Mouse (Mus musculus): ENCODE results near the gene Ccdc88a. TPM values are rescaled to one million over a fixed set of nuclear protein-coding genes. Genes with fewer than 3 reads are reported as not detected.

The Ccdc88a gene
- polyA plus RNA-seq, 1 experiment from 2014 or later, result 3.2 TPM

DNA sequence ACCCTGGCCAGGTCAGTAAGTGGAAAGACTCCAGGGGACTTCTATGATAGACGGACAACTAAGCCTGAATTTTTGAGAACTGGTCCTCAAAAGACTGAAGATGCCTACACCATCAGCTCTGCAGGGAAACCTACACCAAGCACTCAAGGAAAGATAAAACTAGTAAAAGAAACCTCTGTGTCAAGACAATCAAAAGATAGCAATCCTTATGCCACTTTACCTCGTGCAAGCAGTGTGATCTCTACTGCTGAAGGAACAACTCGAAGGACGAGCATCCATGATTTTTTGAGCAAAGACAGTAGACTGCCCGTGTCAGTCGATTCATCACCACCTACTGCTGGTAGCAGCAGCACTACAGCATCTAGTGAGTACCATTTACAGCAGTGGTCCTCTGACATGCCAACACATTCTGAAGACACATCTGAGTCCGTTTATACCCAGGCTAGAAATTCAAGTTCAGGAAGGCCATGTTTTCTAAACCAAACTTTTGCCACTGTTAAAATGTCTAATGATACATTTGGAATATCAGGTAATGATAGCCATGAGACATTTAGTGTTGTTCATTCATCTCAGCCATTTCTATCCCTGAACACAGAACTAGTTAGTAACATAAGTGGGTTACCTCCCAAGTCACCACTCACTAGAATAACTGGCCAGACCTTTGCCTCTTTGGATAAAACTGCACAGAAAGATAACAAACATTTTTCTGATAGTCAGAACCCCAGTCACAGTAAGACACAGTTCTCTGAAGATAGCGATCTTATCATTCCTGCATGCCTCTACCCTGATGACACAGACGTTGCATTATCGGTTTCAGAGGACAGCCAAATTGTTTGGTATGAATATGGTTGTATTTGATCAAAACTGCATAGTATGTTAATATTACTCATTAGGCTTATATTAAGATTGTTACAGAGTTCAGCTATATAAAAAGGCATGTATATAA, 130.8 kb downstream of the Ccdc88a start:
- H3K36me3 ChIP-seq (ENCODE audit: control insufficient read depth, insufficient read depth), result 0 out of 2 replicates have a peak, but pooled peaks cover 3% of the 10 kb centered on the region
- ATAC-seq (ENCODE audit: low read depth), result peak; percentile 90
- H3K4me1 ChIP-seq (ENCODE audit: control insufficient read depth, low read depth, low read length), result peaks cover 9% of the 10 kb centered on the region
- H3K4me2 ChIP-seq (ENCODE audit: low read depth, low read length), result 0 out of 2 replicates have a peak overlapping the region, but pooled peaks have one; percentile 4
- no peak overlapping the region for H3K9ac ChIP-seq (ENCODE audit: low read depth, low read length)
- H3K9me3 ChIP-seq (replicated peaks; ENCODE audit: control insufficient read depth, low read length), result no peaks in the 10 kb centered on the region
- H3K4me3 ChIP-seq (ENCODE audit: low read depth, low read length), result no peak overlapping the region
- H3K27ac ChIP-seq (ENCODE audit: low read length), result peak overlapping the region; percentile 20; the same call in 1 of the 2 replicates
- WGBS (ENCODE audit: insufficient replicate concordance), result 50% methylated on average over 10 of the region's 10 CpGs
- no peaks in the 10 kb centered on the region for H3K27me3 ChIP-seq (ENCODE audit: control insufficient read depth, insufficient read depth, low read depth, low read length)

DNA sequence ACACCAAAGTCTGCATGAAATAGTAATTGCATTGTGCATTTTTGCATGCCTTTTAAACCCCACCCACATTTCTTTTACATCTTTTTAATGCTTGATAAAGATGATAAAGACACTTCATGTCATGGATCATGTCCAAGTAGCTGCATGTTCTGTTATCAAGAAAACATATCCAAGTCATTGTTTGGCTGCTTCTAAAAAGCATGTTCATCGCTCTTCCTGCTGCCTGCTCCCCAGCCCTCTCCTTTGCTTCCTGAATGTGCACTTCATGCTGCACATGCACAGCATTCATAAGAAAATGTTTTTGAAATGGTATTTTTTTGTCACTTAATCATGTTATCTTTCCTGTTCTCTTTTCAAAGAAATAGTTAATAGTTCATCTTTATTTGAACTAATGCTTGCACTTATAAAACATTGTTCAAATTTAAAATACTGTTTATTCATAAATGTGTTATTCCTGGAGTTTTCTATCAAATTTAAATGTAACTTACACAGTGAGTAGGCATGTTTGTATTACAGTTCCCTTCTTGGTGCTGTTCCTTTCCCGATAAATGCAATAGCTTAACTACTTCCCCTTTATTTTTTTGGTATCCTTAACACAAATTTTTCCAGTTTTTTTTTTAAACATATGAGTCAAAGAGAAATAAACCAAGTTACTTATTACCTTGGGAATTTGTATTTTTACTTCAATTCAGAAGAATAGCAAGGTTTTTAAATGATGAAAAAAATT, 131.6 kb downstream of the Ccdc88a start:
- H3K27me3 ChIP-seq (ENCODE audit: control insufficient read depth, insufficient read depth, low read depth, low read length), result no peaks in the 10 kb centered on the region
- H3K36me3 ChIP-seq (ENCODE audit: control insufficient read depth, insufficient read depth), result 0 out of 2 replicates have a peak, but pooled peaks cover 3% of the 10 kb centered on the region
- no peak overlapping the region for H3K9ac ChIP-seq (ENCODE audit: low read depth, low read length)
- no peak overlapping the region for H3K4me3 ChIP-seq (ENCODE audit: low read depth, low read length)
- H3K4me1 ChIP-seq (ENCODE audit: control insufficient read depth, low read depth, low read length), result peaks cover 9% of the 10 kb centered on the region
- 38% methylated on average over 2 of the region's 2 CpGs for WGBS (ENCODE audit: insufficient replicate concordance)
- peak overlapping the region; percentile 4; the same call in 1 of the 2 replicates for H3K4me2 ChIP-seq (ENCODE audit: low read depth, low read length)
- 0 out of 2 replicates have a peak overlapping the region, but pooled peaks have one; percentile 30 for H3K27ac ChIP-seq (ENCODE audit: low read length)
- no peaks in the 10 kb centered on the region for H3K9me3 ChIP-seq (replicated peaks; ENCODE audit: control insufficient read depth, low read length)
- peak; percentile 43 for ATAC-seq (ENCODE audit: low read depth)

- no peak overlapping the region for H3K4me3 ChIP-seq (ENCODE audit: low read depth, low read length)
- no peak overlapping the region for H3K27ac ChIP-seq (ENCODE audit: low read length)
- peaks cover 6% of the 10 kb centered on the region; the same call in 1 of the 2 replicates for H3K36me3 ChIP-seq (ENCODE audit: control insufficient read depth, insufficient read depth)
- ATAC-seq (ENCODE audit: low read depth), result no peak
- 80% methylated on average over 1 of the region's 1 CpGs for WGBS (ENCODE audit: insufficient replicate concordance)
- H3K27me3 ChIP-seq (ENCODE audit: control insufficient read depth, insufficient read depth, low read depth, low read length), result no peaks in the 10 kb centered on the region
- peaks cover 5% of the 10 kb centered on the region for H3K4me1 ChIP-seq (ENCODE audit: control insufficient read depth, low read depth, low read length)
- no peak overlapping the region for H3K4me2 ChIP-seq (ENCODE audit: low read depth, low read length)
- H3K9ac ChIP-seq (ENCODE audit: low read depth, low read length), result no peak overlapping the region
- H3K9me3 ChIP-seq (replicated peaks; ENCODE audit: control insufficient read depth, low read length), result no peaks in the 10 kb centered on the region
Measured at GRCm38 (mm10) chr11:29509421-29509820, 136.0 kb downstream of the Ccdc88a start.

- no peak overlapping the region for H3K4me3 ChIP-seq (ENCODE audit: low read depth, low read length)
- 78% methylated on average over 4 of the region's 4 CpGs for WGBS (ENCODE audit: insufficient replicate concordance)
Measured at GRCm38 (mm10) chr11:29512818-29513535, 139.5 kb downstream of the Ccdc88a start.

DNA sequence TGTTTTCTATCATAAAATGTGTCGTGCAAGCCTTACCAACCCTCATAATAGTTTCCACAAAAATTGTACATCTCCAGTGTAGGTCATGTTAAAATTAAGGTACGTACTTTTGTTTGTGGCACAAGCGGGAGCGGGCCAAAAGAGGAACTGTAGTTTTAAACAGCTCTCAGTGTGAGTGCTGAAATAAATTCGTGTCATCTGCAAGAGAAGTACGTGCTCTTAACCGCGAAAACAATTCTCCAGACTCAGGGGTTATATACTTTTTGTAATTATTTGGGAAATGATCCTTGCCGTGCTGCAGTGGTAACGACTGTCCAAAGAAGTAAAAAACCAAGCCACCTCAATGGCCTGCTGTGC, 140.8 kb downstream of the Ccdc88a start:
- WGBS (ENCODE audit: insufficient replicate concordance), result 6% methylated on average over 10 of the region's 10 CpGs

More at GRCm38 (mm10) chr11:29512818-29513535, 139.5 kb downstream of the Ccdc88a start:
- Histone ChIP-seq H3K36me3 (ENCODE audit: control insufficient read depth, insufficient read depth) (peaks cover 5% of the 10 kb centered on the region; the same call in 1 of the 2 replicates), H3K4me2 (ENCODE audit: low read depth, low read length) (no peak overlapping the region), H3K27ac (ENCODE audit: low read length) (no peak overlapping the region), H3K4me1 (ENCODE audit: control insufficient read depth, low read depth, low read length) (peaks cover 4% of the 10 kb centered on the region), H3K9me3 (replicated peaks; ENCODE audit: control insufficient read depth, low read length) (no peaks in the 10 kb centered on the region), H3K27me3 (ENCODE audit: control insufficient read depth, insufficient read depth, low read depth, low read length) (no peaks in the 10 kb centered on the region), H3K9ac (ENCODE audit: low read depth, low read length) (no peak overlapping the region)
- ATAC-seq (ENCODE audit: low read depth), result no peak

GRCm38 (mm10) chr11:29514682-29515412, 141.4 kb downstream of the Ccdc88a start, which contains the start of gene Prorsd1:
Prorsd1 (minus strand) TSS chr11:29515033.
- Histone ChIP-seq H3K36me3 (ENCODE audit: control insufficient read depth, insufficient read depth) (peaks cover 5% of the 10 kb centered on the region; the same call in 1 of the 2 replicates), H3K27ac (ENCODE audit: low read length) (peak within 1 kb of the TSS; percentile 83), H3K9me3 (replicated peaks; ENCODE audit: control insufficient read depth, low read length) (no peaks in the 10 kb centered on the region), H3K4me3 (ENCODE audit: low read depth, low read length) (peak within 1 kb of the TSS; percentile 75), H3K4me2 (ENCODE audit: low read depth, low read length) (peak within 1 kb of the TSS; percentile 85), H3K4me1 (ENCODE audit: control insufficient read depth, low read depth, low read length) (peaks cover 4% of the 10 kb centered on the region), H3K9ac (ENCODE audit: low read depth, low read length) (peak within 1 kb of the TSS; percentile 72), H3K27me3 (ENCODE audit: control insufficient read depth, insufficient read depth, low read depth, low read length) (no peaks in the 10 kb centered on the region)
- ATAC-seq (ENCODE audit: low read depth), result peak; percentile 100
- WGBS (ENCODE audit: insufficient replicate concordance), result 1% methylated on average over 40 of the region's 40 CpGs

More for the DNA sequence above, 140.8 kb downstream of the Ccdc88a start:
- Histone ChIP-seq H3K4me2 (ENCODE audit: low read depth, low read length) (peak overlapping the region; percentile 85), H3K4me3 (ENCODE audit: low read depth, low read length) (peak overlapping the region; percentile 75), H3K27me3 (ENCODE audit: control insufficient read depth, insufficient read depth, low read depth, low read length) (no peaks in the 10 kb centered on the region), H3K36me3 (ENCODE audit: control insufficient read depth, insufficient read depth) (peaks cover 5% of the 10 kb centered on the region; the same call in 1 of the 2 replicates), H3K9me3 (replicated peaks; ENCODE audit: control insufficient read depth, low read length) (no peaks in the 10 kb centered on the region), H3K9ac (ENCODE audit: low read depth, low read length) (peak overlapping the region; percentile 72), H3K4me1 (ENCODE audit: control insufficient read depth, low read depth, low read length) (peaks cover 4% of the 10 kb centered on the region), H3K27ac (ENCODE audit: low read length) (peak overlapping the region; percentile 83)
- no peak for ATAC-seq (ENCODE audit: low read depth)

- WGBS (ENCODE audit: insufficient replicate concordance), result under 1% methylated on average over 47 of the region's 47 CpGs
- ATAC-seq (ENCODE audit: low read depth), result peak; percentile 97
- H3K4me3 ChIP-seq (ENCODE audit: low read depth, low read length), result peak within 1 kb of the TSS; percentile 76
- peak within 1 kb of the TSS; percentile 77 for H3K9ac ChIP-seq (ENCODE audit: low read depth, low read length)
- H3K27me3 ChIP-seq (ENCODE audit: control insufficient read depth, insufficient read depth, low read depth, low read length), result no peaks in the 10 kb centered on the region
- H3K27ac ChIP-seq (ENCODE audit: low read length), result peak within 1 kb of the TSS; percentile 83
- peak within 1 kb of the TSS; percentile 76 for H3K4me2 ChIP-seq (ENCODE audit: low read depth, low read length)
- H3K4me1 ChIP-seq (ENCODE audit: control insufficient read depth, low read depth, low read length), result peaks cover 3% of the 10 kb centered on the region
- no peaks in the 10 kb centered on the region for H3K9me3 ChIP-seq (replicated peaks; ENCODE audit: control insufficient read depth, low read length)
- peaks cover 3% of the 10 kb centered on the region; the same call in 1 of the 2 replicates for H3K36me3 ChIP-seq (ENCODE audit: control insufficient read depth, insufficient read depth)
Measured at GRCm38 (mm10) chr11:29525988-29526794, 152.7 kb downstream of the Ccdc88a start, which contains the start of gene Mtif2. Mtif2 (plus strand) TSS chr11:29526408.
